Mouse (Mus musculus) lung, adult 2 months (tissue): ENCODE data around the gene Cotl1.

ENCODE experiments used
- CTCF ChIP-seq: fragments of 200-500 bp; IDR thresholded peaks from 2 replicates; pipeline ENCODE4 v1.5.1; 2011; ENCODE audit warnings: mild to moderate bottlenecking, low read length, control low read depth; ENCODE audit not compliant: insufficient read depth
- POLR2A ChIP-seq: fragments of 200-500 bp; IDR thresholded peaks from 2 replicates; pipeline ENCODE4 v1.6.1; 2011; ENCODE audit warnings: low read depth, mild to moderate bottlenecking, control low read depth, low read length, borderline replicate concordance; ENCODE audit errors: extremely low read depth

GRCm38 (mm10) chr8:119777765-119778164 lies 62.6 kb downstream of the Cotl1 start:
- TF ChIP-seq CTCF (no peak), POLR2A (no peak)
